Mouse (Mus musculus) embryonic facial prominence, embryonic 14.5 days (tissue): ENCODE data around the gene Actl7b. TPM values are rescaled to one million over a fixed set of nuclear protein-coding genes. Genes with fewer than 3 reads are reported as not detected.

ENCODE experiments used
- ATAC-seq: fragments of 200-750 bp; cut with Nextera tagmentation; 2 replicates; pipeline ENCODE4 v1.8.0; 2017; ENCODE audit warnings: low read depth, moderate number of reproducible peaks, moderate TSS enrichment
- DNase-seq: peaks from one replicate; pipeline ENCODE4 v3.0.0-alpha.2; 2015; ENCODE audit warnings: low spot score
- H3K27ac ChIP-seq: fragments of 300-500 bp; sonication (generic); replicated peaks from 2 replicates; pipeline ENCODE4 v1.5.1; 2014; ENCODE audit warnings: low read depth, mild to moderate bottlenecking, low read length, moderate library complexity
- H3K27me3 ChIP-seq: fragments of 300-500 bp; sonication (generic); replicated peaks from 2 replicates; pipeline ENCODE4 v1.6.1; 2014; ENCODE audit warnings: low read length; ENCODE audit not compliant: control insufficient read depth, insufficient read depth
- H3K36me3 ChIP-seq: fragments of 300-500 bp; sonication (generic); 2 replicates; pipeline ENCODE4 v1.6.1; 2014; ENCODE audit warnings: low read length, mixed read lengths; ENCODE audit not compliant: control insufficient read depth, insufficient read depth
- H3K4me1 ChIP-seq: fragments of 300-500 bp; sonication (generic); 2 replicates; pipeline ENCODE4 v1.6.1; 2014; ENCODE audit warnings: antibody characterized with exemption, low read length; ENCODE audit not compliant: control insufficient read depth, insufficient read depth
- H3K4me2 ChIP-seq: fragments of 300-500 bp; sonication (generic); 2 replicates; pipeline ENCODE4 v1.6.1; 2014; ENCODE audit warnings: low read depth, mild to moderate bottlenecking, low read length, moderate library complexity, mixed read lengths
- H3K4me3 ChIP-seq: fragments of 300-500 bp; sonication (generic); 2 replicates; pipeline ENCODE4 v1.5.1; 2014; ENCODE audit warnings: low read depth, mild to moderate bottlenecking, low read length
- H3K9ac ChIP-seq: fragments of 300-500 bp; sonication (generic); 2 replicates; pipeline ENCODE4 v1.6.1; 2014; ENCODE audit warnings: low read depth, mild to moderate bottlenecking, low read length, moderate library complexity, mixed read lengths
- H3K9me3 ChIP-seq: fragments of 300-500 bp; sonication (generic); 2 replicates; pipeline ENCODE4 v1.6.1; 2016; ENCODE audit warnings: low read length; ENCODE audit not compliant: control insufficient read depth
- WGBS: fragments of 180-500 bp; shearing (Covaris S2); extraction: QIAGEN DNeasy Blood & Tissue Kit; methylation state at CpG from one replicate; pipeline ENCODE4 v1.1.7; 2014; 5-methylcytosine and 5-hydroxymethylcytosine counted together
- polyA plus RNA-seq: library from polyadenylated mRNA; unstranded; fragments of >200 nt; fragmentation: Nextera tagmentation; extraction: Ambion mirVana; gene quantifications from 2 replicates; pipeline ENCODE4 v1.2.1, GENCODE M21; 2014

Gene Actl7b
- polyA plus RNA-seq, 1 experiment from 2014 or later, result not detected

- no peaks in the 10 kb centered on the region for H3K4me1 ChIP-seq
- H3K4me2 ChIP-seq, result no peak within 1 kb of the TSS
- no peak within 1 kb of the TSS for H3K9ac ChIP-seq
- H3K27ac ChIP-seq, result no peak within 1 kb of the TSS
- H3K4me3 ChIP-seq, result no peak within 1 kb of the TSS
- no peak for DNase-seq
- H3K27me3 ChIP-seq, result no peaks in the 10 kb centered on the region
- WGBS, result 97% methylated on average over 21 of the region's 21 CpGs
- H3K9me3 ChIP-seq, result no peaks in the 10 kb centered on the region
- no peak for ATAC-seq
- H3K36me3 ChIP-seq, result peaks cover 36% of the 10 kb centered on the region
These were observed 2.3 kb upstream of the Actl7b start, which contains the start of gene Actl7a for GRCm38 (mm10) chr4:56743363-56744195. Gene Actl7a (plus strand): TSS chr4:56743413.

DNA sequence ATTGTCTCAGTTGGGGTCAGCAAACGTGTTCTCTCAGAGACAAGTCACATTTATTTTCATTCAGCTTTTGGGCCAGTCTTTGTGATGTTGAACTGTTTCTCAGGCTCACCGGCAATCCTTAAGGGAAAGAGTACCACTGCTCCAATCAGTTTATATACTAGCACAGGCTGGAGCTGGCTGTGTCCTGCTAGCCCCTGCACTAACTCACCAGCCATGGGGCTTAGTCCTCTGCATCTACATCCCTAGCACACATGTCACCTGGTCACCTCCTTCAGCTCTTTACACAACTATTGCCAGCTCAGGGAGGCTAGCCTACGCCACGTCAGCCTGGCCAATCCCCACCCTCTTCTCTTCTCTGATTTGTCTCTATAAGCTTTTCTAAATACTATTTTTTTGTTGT is 1.5 kb upstream of the Actl7b start:
- no peak overlapping the region for H3K9ac ChIP-seq
- no peaks in the 10 kb centered on the region for H3K27me3 ChIP-seq
- no peak for ATAC-seq
- peaks cover 31% of the 10 kb centered on the region for H3K36me3 ChIP-seq
- WGBS, result 93% methylated on average over 4 of the region's 4 CpGs
- H3K4me3 ChIP-seq, result no peak overlapping the region
- H3K27ac ChIP-seq, result no peak overlapping the region
- no peak for DNase-seq
- no peak overlapping the region for H3K4me2 ChIP-seq
- H3K9me3 ChIP-seq, result no peaks in the 10 kb centered on the region
- H3K4me1 ChIP-seq, result no peaks in the 10 kb centered on the region

DNA sequence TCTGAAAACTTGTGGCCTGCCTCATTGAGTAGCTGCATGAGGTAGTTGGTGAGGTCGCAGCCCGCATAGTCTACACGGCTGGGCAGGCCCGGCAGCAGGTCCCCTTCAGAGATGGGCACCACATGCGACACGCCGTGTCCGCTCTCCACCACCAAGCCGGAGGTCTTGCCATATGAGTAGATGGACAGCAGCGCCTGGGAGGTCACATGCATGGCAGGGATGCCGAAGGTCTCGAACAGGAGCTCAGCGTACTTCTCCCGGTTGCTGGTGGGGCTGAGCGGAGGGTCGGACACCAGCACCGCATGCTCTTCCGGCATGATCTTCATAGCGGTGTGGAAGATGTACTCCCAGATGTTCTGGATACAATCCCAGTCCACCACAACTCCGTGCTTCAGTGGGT is 632 bp downstream of the Actl7b start:
- 96% methylated on average over 20 of the region's 20 CpGs for WGBS
- peaks cover 14% of the 10 kb centered on the region for H3K36me3 ChIP-seq
- H3K9ac ChIP-seq, result no peak overlapping the region
- DNase-seq, result no peak
- H3K4me2 ChIP-seq, result no peak overlapping the region
- H3K4me1 ChIP-seq, result no peaks in the 10 kb centered on the region
- no peak for ATAC-seq
- H3K27ac ChIP-seq, result no peak overlapping the region
- H3K27me3 ChIP-seq, result no peaks in the 10 kb centered on the region
- H3K9me3 ChIP-seq, result no peaks in the 10 kb centered on the region
- H3K4me3 ChIP-seq, result no peak overlapping the region

GRCm38 (mm10) chr4:56740020-56740485 is 1.2 kb downstream of the Actl7b start, which contains the start of gene Gm26657:
Gene Gm26657 (plus strand): TSS chr4:56740070.
- no peak within 1 kb of the TSS for H3K27ac ChIP-seq
- WGBS, result 93% methylated on average over 13 of the region's 18 CpGs
- no peak within 1 kb of the TSS for H3K9ac ChIP-seq
- H3K4me2 ChIP-seq, result no peak within 1 kb of the TSS
- no peak for ATAC-seq
- H3K4me3 ChIP-seq, result no peak within 1 kb of the TSS
- no peaks in the 10 kb centered on the region for H3K27me3 ChIP-seq
- H3K9me3 ChIP-seq, result no peaks in the 10 kb centered on the region
- peaks cover 14% of the 10 kb centered on the region for H3K36me3 ChIP-seq
- no peak for DNase-seq
- no peaks in the 10 kb centered on the region for H3K4me1 ChIP-seq

- Histone ChIP-seq H3K4me1 (no peaks in the 10 kb centered on the region), H3K4me2 (no peak overlapping the region), H3K27ac (no peak overlapping the region), H3K4me3 (no peak overlapping the region), H3K27me3 (no peaks in the 10 kb centered on the region), H3K9me3 (peaks cover 7% of the 10 kb centered on the region), H3K9ac (no peak overlapping the region), H3K36me3 (no peaks in the 10 kb centered on the region)
- WGBS, result 53% methylated on average over 8 of the region's 8 CpGs
- DNase-seq, result no peak
- ATAC-seq, result no peak
These were observed 15.4 kb downstream of the Actl7b start for GRCm38 (mm10) chr4:56725839-56726238.

DNA sequence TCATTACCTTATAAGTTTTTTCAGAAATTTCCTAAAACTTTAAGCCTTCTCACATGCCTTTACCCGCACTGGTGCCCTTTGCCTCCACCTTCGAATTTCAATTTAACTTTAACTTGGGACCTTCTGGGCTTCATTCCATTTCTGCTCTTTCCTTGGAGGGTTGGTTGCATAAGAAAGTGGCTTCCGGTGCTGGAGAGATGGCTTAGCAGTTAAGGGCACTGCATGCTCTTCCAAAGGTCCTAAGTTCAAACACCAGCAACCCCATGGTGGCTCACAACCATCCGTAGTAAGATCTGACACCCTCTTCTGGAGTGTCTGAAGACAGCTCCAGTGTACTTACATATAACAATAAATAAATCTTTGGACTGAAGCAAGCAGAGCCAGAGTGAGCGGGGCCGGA is 18.0 kb downstream of the Actl7b start:
- H3K9me3 ChIP-seq, result peaks cover 7% of the 10 kb centered on the region
- H3K27me3 ChIP-seq, result no peaks in the 10 kb centered on the region
- no peak overlapping the region for H3K4me3 ChIP-seq
- no peak overlapping the region for H3K4me2 ChIP-seq
- no peak for ATAC-seq
- H3K36me3 ChIP-seq, result no peaks in the 10 kb centered on the region
- H3K4me1 ChIP-seq, result peaks cover 6% of the 10 kb centered on the region; the same call in 1 of the 2 replicates
- no peak overlapping the region for H3K9ac ChIP-seq
- 92% methylated on average over 6 of the region's 6 CpGs for WGBS
- H3K27ac ChIP-seq, result no peak overlapping the region
- DNase-seq, result no peak

GRCm38 (mm10) chr4:56722346-56722745 is 18.9 kb downstream of the Actl7b start:
- Histone ChIP-seq H3K27ac (no peak overlapping the region), H3K27me3 (no peaks in the 10 kb centered on the region), H3K4me3 (no peak overlapping the region), H3K4me2 (no peak overlapping the region), H3K36me3 (no peaks in the 10 kb centered on the region), H3K4me1 (peaks cover 6% of the 10 kb centered on the region; the same call in 1 of the 2 replicates), H3K9me3 (peaks cover 2% of the 10 kb centered on the region), H3K9ac (no peak overlapping the region)
- WGBS, result 61% methylated on average over 6 of the region's 6 CpGs
- no peak for ATAC-seq
- no peak for DNase-seq

GRCm38 (mm10) chr4:56721469-56721868 is 19.8 kb downstream of the Actl7b start:
- ATAC-seq (no peak), DNase-seq (no peak)
- 30% methylated on average over 3 of the region's 3 CpGs for WGBS
- Histone ChIP-seq H3K4me3 (no peak overlapping the region), H3K4me1 (peaks cover 6% of the 10 kb centered on the region; the same call in 1 of the 2 replicates), H3K9me3 (no peaks in the 10 kb centered on the region), H3K9ac (no peak overlapping the region), H3K27me3 (no peaks in the 10 kb centered on the region), H3K27ac (no peak overlapping the region), H3K36me3 (no peaks in the 10 kb centered on the region), H3K4me2 (no peak overlapping the region)

DNA sequence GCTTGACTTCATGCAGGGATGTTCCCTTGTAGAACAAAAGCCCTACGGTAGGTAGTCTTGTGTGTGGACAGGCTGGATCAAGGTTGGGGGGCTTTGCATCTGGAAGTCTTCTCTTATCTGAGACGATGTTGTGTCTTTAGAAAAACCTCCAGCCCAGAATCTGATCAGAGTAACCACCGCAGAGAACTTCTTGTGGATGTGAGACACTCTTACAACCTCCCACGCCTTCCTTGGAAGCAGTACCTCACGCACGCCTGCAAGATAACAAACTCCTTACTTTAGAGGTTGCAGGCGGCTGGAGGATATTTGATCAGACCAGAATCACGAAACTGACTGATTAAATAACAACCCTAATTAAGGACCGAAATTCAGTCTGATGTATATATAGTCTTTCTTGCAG is 20.8 kb downstream of the Actl7b start:
- WGBS, result 75% methylated on average over 9 of the region's 9 CpGs
- H3K27ac ChIP-seq, result no peak overlapping the region
- no peaks in the 10 kb centered on the region for H3K9me3 ChIP-seq
- H3K36me3 ChIP-seq, result no peaks in the 10 kb centered on the region
- DNase-seq (no peak), ATAC-seq (no peak)
- H3K4me1 ChIP-seq, result peaks cover 6% of the 10 kb centered on the region; the same call in 1 of the 2 replicates
- H3K4me2 ChIP-seq, result no peak overlapping the region
- H3K27me3 ChIP-seq, result no peaks in the 10 kb centered on the region
- H3K9ac ChIP-seq, result no peak overlapping the region
- H3K4me3 ChIP-seq, result no peak overlapping the region
